Mouse (Mus musculus) intestine, embryonic 16.5 days (tissue): ENCODE data around the gene P4htm. TPM values are rescaled to one million over a fixed set of nuclear protein-coding genes. Genes with fewer than 3 reads are reported as not detected.

Source experiments
- ATAC-seq: fragments of 200-750 bp; cut with Nextera tagmentation; 2 replicates; pipeline ENCODE4 v1.8.0; 2017; ENCODE audit warnings: moderate TSS enrichment, moderate library complexity
- H3K27ac ChIP-seq: fragments of 300-500 bp; sonication (generic); 2 replicates; pipeline ENCODE4 v1.5.1; 2014; ENCODE audit warnings: mild to moderate bottlenecking, low read length
- H3K27me3 ChIP-seq: fragments of 300-500 bp; sonication (generic); replicated peaks from 2 replicates; pipeline ENCODE4 v1.6.1; 2014; ENCODE audit warnings: low read length, control low read depth, mixed read lengths; ENCODE audit not compliant: control insufficient read depth, insufficient read depth
- H3K36me3 ChIP-seq: fragments of 300-500 bp; sonication (generic); 2 replicates; pipeline ENCODE4 v1.6.1; 2014; ENCODE audit warnings: low read length, control low read depth; ENCODE audit not compliant: control insufficient read depth, insufficient read depth
- H3K4me1 ChIP-seq: fragments of 300-500 bp; sonication (generic); 2 replicates; pipeline ENCODE4 v1.6.1; 2014; ENCODE audit warnings: low read length, control low read depth, mixed read lengths; ENCODE audit not compliant: control insufficient read depth, insufficient read depth
- H3K4me2 ChIP-seq: fragments of 300-500 bp; sonication (generic); 2 replicates; pipeline ENCODE4 v1.6.1; 2014; ENCODE audit warnings: low read depth, low read length, control low read depth
- H3K4me3 ChIP-seq: fragments of 300-500 bp; sonication (generic); 2 replicates; pipeline ENCODE4 v1.5.1; 2014; ENCODE audit warnings: mild to moderate bottlenecking, low read length
- H3K9ac ChIP-seq: fragments of 300-500 bp; sonication (generic); 2 replicates; pipeline ENCODE4 v1.6.1; 2014; ENCODE audit warnings: low read depth, low read length
- H3K9me3 ChIP-seq: fragments of 300-500 bp; sonication (generic); 2 replicates; pipeline ENCODE4 v1.6.1; 2016; ENCODE audit warnings: low read length, control low read depth; ENCODE audit not compliant: control insufficient read depth
- WGBS: fragments of 180-500 bp; shearing (Covaris S2); extraction: QIAGEN DNeasy Blood & Tissue Kit; methylation state at CpG from one replicate; pipeline ENCODE4 v1.1.7; 2014; 5-methylcytosine and 5-hydroxymethylcytosine counted together
- polyA plus RNA-seq: library from polyadenylated mRNA; unstranded; fragments of >200 nt; fragmentation: Nextera tagmentation; extraction: Ambion mirVana; gene quantifications from 2 replicates; pipeline ENCODE4 v1.2.1, GENCODE M21; 2015

The P4htm gene
- polyA plus RNA-seq, 1 experiment from 2014 or later = 4.5 TPM

- H3K9ac ChIP-seq = peak overlapping the region; percentile 30; the same call in 1 of the 2 replicates
Measured at GRCm38 (mm10) chr9:108587571-108588180, 9.8 kb downstream of the P4htm start.

GRCm38 (mm10) chr9:108579344-108579690 is 18.1 kb downstream of the P4htm start:
- Histone ChIP-seq H3K4me1 (peaks cover 24% of the 10 kb centered on the region), H3K4me3 (peak overlapping the region; percentile 80), H3K9ac (peak overlapping the region; percentile 88), H3K27me3 (no peaks in the 10 kb centered on the region), H3K27ac (peak overlapping the region; percentile 81), H3K4me2 (peak overlapping the region; percentile 79), H3K9me3 (no peaks in the 10 kb centered on the region), H3K36me3 (peaks cover 7% of the 10 kb centered on the region)
- ATAC-seq = no peak
- 51% methylated on average over 5 of the region's 5 CpGs for WGBS

More at GRCm38 (mm10) chr9:108587571-108588180, 9.8 kb downstream of the P4htm start:
- peak overlapping the region; percentile 9; the same call in 1 of the 2 replicates for H3K4me3 ChIP-seq
- no peaks in the 10 kb centered on the region for H3K27me3 ChIP-seq
- no peaks in the 10 kb centered on the region for H3K9me3 ChIP-seq
- peaks cover 17% of the 10 kb centered on the region for H3K4me1 ChIP-seq
- WGBS = 9% methylated on average over 14 of the region's 14 CpGs
- H3K4me2 ChIP-seq = peak overlapping the region; percentile 33
- H3K27ac ChIP-seq = peak overlapping the region; percentile 47; the same call in 1 of the 2 replicates
- peak; percentile 90 for ATAC-seq
- no peaks in the 10 kb centered on the region for H3K36me3 ChIP-seq

GRCm38 (mm10) chr9:108578545-108579343 is 18.7 kb downstream of the P4htm start, which contains the start of gene Wdr6:
Wdr6 (minus strand) TSS chr9:108578739.
- H3K4me1 ChIP-seq = peaks cover 30% of the 10 kb centered on the region
- H3K4me3 ChIP-seq = peak within 1 kb of the TSS; percentile 80
- peak; percentile 97 for ATAC-seq
- H3K27ac ChIP-seq = peak within 1 kb of the TSS; percentile 93
- H3K9ac ChIP-seq = peak within 1 kb of the TSS; percentile 88
- H3K27me3 ChIP-seq = no peaks in the 10 kb centered on the region
- WGBS = 5% methylated on average over 51 of the region's 51 CpGs
- peak within 1 kb of the TSS; percentile 79 for H3K4me2 ChIP-seq
- H3K9me3 ChIP-seq = no peaks in the 10 kb centered on the region
- H3K36me3 ChIP-seq = peaks cover 7% of the 10 kb centered on the region

- H3K9ac ChIP-seq = peak overlapping the region; percentile 88
- H3K27me3 ChIP-seq = no peaks in the 10 kb centered on the region
- peak overlapping the region; percentile 80 for H3K4me3 ChIP-seq
- H3K4me2 ChIP-seq = peak overlapping the region; percentile 79
- ATAC-seq = no peak; the same call in 1 of the 2 replicates
- peaks cover 32% of the 10 kb centered on the region for H3K4me1 ChIP-seq
- H3K27ac ChIP-seq = peak overlapping the region; percentile 93
- H3K36me3 ChIP-seq = peaks cover 7% of the 10 kb centered on the region
- no peaks in the 10 kb centered on the region for H3K9me3 ChIP-seq
- under 1% methylated on average over 24 of the region's 24 CpGs for WGBS
Measured at GRCm38 (mm10) chr9:108577934-108578544, 19.4 kb downstream of the P4htm start.

GRCm38 (mm10) chr9:108577025-108577424 is 20.4 kb downstream of the P4htm start:
- H3K4me2 ChIP-seq = peak overlapping the region; percentile 79
- H3K9ac ChIP-seq = peak overlapping the region; percentile 88; the same call in 1 of the 2 replicates
- peaks cover 11% of the 10 kb centered on the region for H3K36me3 ChIP-seq
- peaks cover 32% of the 10 kb centered on the region for H3K4me1 ChIP-seq
- 32% methylated on average over 6 of the region's 6 CpGs for WGBS
- peak overlapping the region; percentile 80 for H3K4me3 ChIP-seq
- H3K27ac ChIP-seq = no peak overlapping the region
- no peaks in the 10 kb centered on the region for H3K27me3 ChIP-seq
- H3K9me3 ChIP-seq = no peaks in the 10 kb centered on the region
- ATAC-seq = no peak

GRCm38 (mm10) chr9:108575321-108576297 is 21.9 kb downstream of the P4htm start:
- Histone ChIP-seq H3K9me3 (no peaks in the 10 kb centered on the region), H3K27ac (no peak overlapping the region), H3K36me3 (peaks cover 19% of the 10 kb centered on the region), H3K27me3 (no peaks in the 10 kb centered on the region), H3K9ac (no peak overlapping the region), H3K4me2 (no peak overlapping the region), H3K4me3 (no peak overlapping the region), H3K4me1 (peaks cover 36% of the 10 kb centered on the region)
- 83% methylated on average over 37 of the region's 37 CpGs for WGBS
- no peak for ATAC-seq

- Histone ChIP-seq H3K4me3 (no peak overlapping the region), H3K27ac (no peak overlapping the region), H3K27me3 (no peaks in the 10 kb centered on the region), H3K4me2 (no peak overlapping the region), H3K4me1 (peaks cover 40% of the 10 kb centered on the region), H3K36me3 (peaks cover 19% of the 10 kb centered on the region), H3K9me3 (no peaks in the 10 kb centered on the region), H3K9ac (no peak overlapping the region)
- WGBS = 88% methylated on average over 12 of the region's 12 CpGs
- no peak for ATAC-seq
Measured at GRCm38 (mm10) chr9:108574921-108575320, 22.5 kb downstream of the P4htm start.

GRCm38 (mm10) chr9:108573774-108574690 is 23.4 kb downstream of the P4htm start:
- Histone ChIP-seq H3K27ac (no peak overlapping the region), H3K9ac (no peak overlapping the region), H3K27me3 (no peaks in the 10 kb centered on the region), H3K9me3 (no peaks in the 10 kb centered on the region), H3K36me3 (peaks cover 19% of the 10 kb centered on the region), H3K4me3 (no peak overlapping the region), H3K4me2 (no peak overlapping the region), H3K4me1 (peaks cover 34% of the 10 kb centered on the region)
- WGBS = 55% methylated on average over 26 of the region's 26 CpGs
- no peak for ATAC-seq
